Mouse (Mus musculus) C2C12 (cell line): Measurements from ENCODE around the gene Ccnb1ip1. TPM values are rescaled to one million over a fixed set of nuclear protein-coding genes. Genes with fewer than 3 reads are reported as not detected.

Experiments used
- H3K27me3 ChIP-seq: one replicate; pipeline ENCODE4 v1.6.1; 2011; ENCODE audit not compliant: control insufficient read depth, insufficient read depth, insufficient read length
- H3K36me3 ChIP-seq: one replicate; pipeline ENCODE4 v1.6.1; 2011; ENCODE audit not compliant: control insufficient read depth, insufficient read depth
- H3K4me3 ChIP-seq: one replicate; pipeline ENCODE4 v1.5.1; 2011; ENCODE audit warnings: mild to moderate bottlenecking, control low read depth; ENCODE audit not compliant: poor library complexity, insufficient read depth, severe bottlenecking
- H3K79me2 ChIP-seq: one replicate; pipeline ENCODE4 v1.6.1; 2011; ENCODE audit not compliant: control insufficient read depth, insufficient read depth
- H3K79me3 ChIP-seq: one replicate; pipeline ENCODE4 v1.6.1; 2011; ENCODE audit warnings: low read depth, control low read depth
- H3ac ChIP-seq: one replicate; pipeline ENCODE3; 2011; ENCODE audit warnings: low read depth; ENCODE audit not compliant: control insufficient read depth, insufficient read length
- CEBPB ChIP-seq: IDR thresholded peaks from one replicate; pipeline ENCODE4 v1.6.1; 2011; ENCODE audit warnings: low read depth, mild to moderate bottlenecking, control low read depth, moderate library complexity
- CTCF ChIP-seq: IDR thresholded peaks from one replicate; pipeline ENCODE4 v1.5.1; 2011; ENCODE audit not compliant: control insufficient read depth, insufficient read depth, insufficient read length
- FOSL1 ChIP-seq: IDR thresholded peaks from one replicate; pipeline ENCODE4 v1.8.0; 2011; ENCODE audit warnings: mild to moderate bottlenecking, low read length; ENCODE audit not compliant: poor library complexity, insufficient read depth, severe bottlenecking
- MAX ChIP-seq: IDR thresholded peaks from one replicate; pipeline ENCODE4 v1.6.1; 2011; ENCODE audit warnings: mild to moderate bottlenecking, control low read depth
- MYOD1 ChIP-seq: IDR thresholded peaks from one replicate; pipeline ENCODE4 v1.6.1; 2011; ENCODE audit warnings: low read depth; ENCODE audit not compliant: control insufficient read depth, insufficient read length
- MYOG ChIP-seq: IDR thresholded peaks from one replicate; pipeline ENCODE4 v1.6.1; 2011; ENCODE audit not compliant: control insufficient read depth, insufficient read length; ENCODE audit errors: extremely low read depth
- USF1 ChIP-seq: IDR thresholded peaks from one replicate; pipeline ENCODE4 v1.6.1; 2011; ENCODE audit warnings: low read depth, mild to moderate bottlenecking, control low read depth, moderate library complexity
- polyA plus RNA-seq: library from polyadenylated mRNA; unstranded; fragments of >200 nt; fragmentation: generic; extraction: Trizol; gene quantifications from one replicate; pipeline ENCODE4 v1.2.1, GENCODE M21; 2012; ENCODE audit warnings: missing spikeins

Ccnb1ip1 gene
- polyA plus RNA-seq, 1 experiment, result 1.6 TPM

DNA sequence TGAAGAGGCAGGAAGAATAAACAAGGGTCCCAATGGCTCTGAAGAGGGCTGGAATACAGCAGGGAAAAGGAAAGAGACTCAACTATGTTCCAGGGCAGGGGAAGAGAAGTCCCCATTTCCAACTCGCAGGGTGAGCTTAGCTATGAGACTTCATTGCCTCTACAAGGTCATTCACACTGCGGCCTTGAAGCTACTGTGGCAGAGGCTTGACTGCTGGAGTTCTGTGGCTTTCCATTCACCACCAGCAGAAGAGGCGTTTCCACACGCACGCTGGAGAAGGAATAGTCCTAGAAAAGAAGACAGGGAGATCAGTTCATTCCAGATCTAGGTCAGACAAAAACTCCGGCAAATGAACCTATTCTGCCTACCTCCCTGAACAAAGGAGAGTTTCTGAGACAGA is 41.8 kb downstream of the Ccnb1ip1 start:
- Histone ChIP-seq H3K27me3 (no peaks in the 10 kb centered on the region), H3K36me3 (peaks cover 22% of the 10 kb centered on the region), H3ac (no peak overlapping the region), H3K4me3 (no peak overlapping the region), H3K79me3 (no peaks in the 10 kb centered on the region), H3K79me2 (no peaks in the 10 kb centered on the region)
- no peak for TF ChIP-seq MAX
- TF ChIP-seq CTCF, result no peak
- no peak for TF ChIP-seq CEBPB
- no peak for TF ChIP-seq MYOD1
- no peak for TF ChIP-seq USF1
- TF ChIP-seq MYOG, result no peak
- no peak for TF ChIP-seq FOSL1

DNA sequence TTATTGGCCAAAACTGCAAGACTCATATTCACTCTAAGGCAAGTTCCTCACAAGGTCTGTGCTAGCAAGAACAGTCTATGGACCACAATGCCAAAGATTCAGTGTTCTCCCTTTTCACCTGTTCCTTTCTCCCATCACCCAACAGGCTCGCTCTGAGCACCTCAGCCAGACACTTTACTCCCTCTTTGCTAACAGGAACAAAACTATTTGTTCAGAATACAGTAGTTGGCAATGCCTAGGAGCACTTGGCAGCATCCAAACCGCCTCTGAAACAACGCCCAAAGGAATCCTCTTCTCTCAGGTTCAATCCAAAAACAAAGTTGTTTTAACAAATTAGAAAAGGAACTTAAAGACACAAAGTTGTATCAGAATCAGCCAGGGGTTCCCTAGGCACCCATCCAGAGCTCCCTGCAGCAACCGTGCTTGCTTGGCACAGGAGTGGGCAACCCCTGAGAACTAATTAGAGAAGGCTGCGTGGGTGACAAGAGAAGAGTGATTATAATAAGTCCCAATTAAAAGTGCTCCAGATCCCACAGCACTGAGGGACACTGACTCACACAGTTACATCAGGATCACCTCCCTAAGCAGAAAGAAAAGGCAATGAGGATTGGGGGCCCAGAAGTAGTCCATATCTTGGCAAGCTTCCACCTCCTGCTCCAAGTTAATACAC is 49.0 kb downstream of the Ccnb1ip1 start:
- H3ac ChIP-seq, result no peak overlapping the region

GRCm38 (mm10) chr14:50744994-50745393 is 62.5 kb downstream of the Ccnb1ip1 start, which contains the start of gene Olfr749:
TSS of gene Olfr749 (minus strand) at chr14:50745094.
- H3K4me3 ChIP-seq, result no peak within 1 kb of the TSS
- no peak within 1 kb of the TSS for H3ac ChIP-seq
- no peaks in the 10 kb centered on the region for H3K79me2 ChIP-seq
- no peaks in the 10 kb centered on the region for H3K27me3 ChIP-seq
- H3K36me3 ChIP-seq, result no peaks in the 10 kb centered on the region
- H3K79me3 ChIP-seq, result no peaks in the 10 kb centered on the region
- TF ChIP-seq CTCF (no peak), MYOG (no peak), MYOD1 (no peak), FOSL1 (no peak), MAX (no peak), USF1 (no peak), CEBPB (no peak)

More for the DNA sequence above, 49.0 kb downstream of the Ccnb1ip1 start:
- TF ChIP-seq FOSL1, result no peak
- no peak for TF ChIP-seq MAX
- TF ChIP-seq MYOD1, result no peak
- TF ChIP-seq MYOG, result no peak
- no peak for TF ChIP-seq CTCF
- TF ChIP-seq CEBPB, result no peak
- no peak for TF ChIP-seq USF1
- H3K4me3 ChIP-seq, result no peak overlapping the region
- no peaks in the 10 kb centered on the region for H3K79me3 ChIP-seq
- no peaks in the 10 kb centered on the region for H3K36me3 ChIP-seq
- no peaks in the 10 kb centered on the region for H3K79me2 ChIP-seq
- no peaks in the 10 kb centered on the region for H3K27me3 ChIP-seq

DNA sequence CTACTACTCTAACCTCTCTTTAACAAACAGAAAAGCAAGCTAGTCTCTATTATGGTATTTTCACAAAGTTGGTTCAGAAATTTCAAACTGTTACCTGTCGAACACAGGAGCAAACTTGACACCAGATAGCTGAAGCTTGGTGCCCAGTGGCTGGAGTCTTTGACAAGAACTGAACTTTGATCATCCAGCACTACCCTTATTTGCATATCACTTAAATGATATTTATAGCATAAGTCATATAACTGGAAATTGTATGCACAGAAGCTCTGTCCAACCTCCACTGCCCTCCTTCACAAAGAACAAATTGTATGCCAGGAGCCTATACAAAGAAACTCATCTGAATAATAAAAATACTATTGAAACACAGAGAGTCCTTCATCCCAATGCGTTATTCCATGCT is 65.9 kb downstream of the Ccnb1ip1 start:
- Histone ChIP-seq H3K27me3 (no peaks in the 10 kb centered on the region), H3K79me3 (no peaks in the 10 kb centered on the region), H3ac (no peak overlapping the region), H3K36me3 (no peaks in the 10 kb centered on the region), H3K79me2 (no peaks in the 10 kb centered on the region), H3K4me3 (no peak overlapping the region)
- TF ChIP-seq CTCF (no peak), FOSL1 (no peak), MYOD1 (no peak), MAX (no peak), USF1 (no peak), MYOG (no peak), CEBPB (no peak)

- no peak overlapping the region for H3ac ChIP-seq
- TF ChIP-seq FOSL1 (no peak), MYOG (no peak), CEBPB (no peak), CTCF (no peak), MAX (no peak), MYOD1 (no peak), USF1 (no peak)
These were observed 67.2 kb downstream of the Ccnb1ip1 start for GRCm38 (mm10) chr14:50740334-50740733.

More at GRCm38 (mm10) chr14:50740334-50740733, 67.2 kb downstream of the Ccnb1ip1 start:
- no peaks in the 10 kb centered on the region for H3K27me3 ChIP-seq
- H3K79me3 ChIP-seq, result no peaks in the 10 kb centered on the region
- H3K79me2 ChIP-seq, result no peaks in the 10 kb centered on the region
- no peak overlapping the region for H3K4me3 ChIP-seq
- H3K36me3 ChIP-seq, result no peaks in the 10 kb centered on the region

Other genes with a start within 250 kb of the Ccnb1ip1 start
- gene Olfr744, start 192.9 kb downstream of the Ccnb1ip1 start, polyA plus RNA-seq, result not detected
- not detected for gene Olfr745, start 168.3 kb downstream of the Ccnb1ip1 start, polyA plus RNA-seq
- gene Olfr746, start 160.6 kb downstream of the Ccnb1ip1 start, polyA plus RNA-seq, result not detected
- not detected for gene Olfr747, start 114.5 kb downstream of the Ccnb1ip1 start, polyA plus RNA-seq
- gene Olfr748, start 100.4 kb downstream of the Ccnb1ip1 start, polyA plus RNA-seq, result not detected
- not detected for gene Olfr749, start 62.6 kb downstream of the Ccnb1ip1 start, polyA plus RNA-seq
- gene Ttc5, start 22.2 kb downstream of the Ccnb1ip1 start, polyA plus RNA-seq, result 19.7 TPM
- 18.2 TPM for gene Parp2, start 109 bp upstream of the Ccnb1ip1 start, polyA plus RNA-seq
- 9.9 TPM for gene Tep1, start 62.8 kb upstream of the Ccnb1ip1 start, polyA plus RNA-seq
- gene Klhl33, start 89.8 kb upstream of the Ccnb1ip1 start, polyA plus RNA-seq, result 0.26 TPM
- 54.5 TPM for gene Osgep, start 117.2 kb upstream of the Ccnb1ip1 start, polyA plus RNA-seq
- gene Apex1, start 117.2 kb upstream of the Ccnb1ip1 start, polyA plus RNA-seq, result 289 TPM
- 93.6 TPM for gene Pip4p1, start 123.1 kb upstream of the Ccnb1ip1 start, polyA plus RNA-seq
- gene Pnp, start 123.3 kb upstream of the Ccnb1ip1 start, polyA plus RNA-seq, result 67.0 TPM
- 27.3 TPM for gene Gm49342, start 136.8 kb upstream of the Ccnb1ip1 start, polyA plus RNA-seq
- 0.29 TPM for gene Pnp2, start 148.3 kb upstream of the Ccnb1ip1 start, polyA plus RNA-seq
- 0.19 TPM for gene Rnase10, start 200.0 kb upstream of the Ccnb1ip1 start, polyA plus RNA-seq
- gene Rnase9, start 234.1 kb upstream of the Ccnb1ip1 start, polyA plus RNA-seq, result not detected
- not detected for gene Rnase11, start 242.4 kb upstream of the Ccnb1ip1 start, polyA plus RNA-seq
- not detected for gene Rnase12, start 249.9 kb upstream of the Ccnb1ip1 start, polyA plus RNA-seq